Mouse (Mus musculus) layer of hippocampus, adult 2 months (tissue): Measurements from ENCODE around the gene Fan1. TPM values are rescaled to one million over a fixed set of nuclear protein-coding genes. Genes with fewer than 3 reads are reported as not detected.

ENCODE experiments used
- DNase-seq, 2 experiments: peaks; one replicate each; pipeline ENCODE4 v3.0.0; 2022; ENCODE audit warnings: low spot score in 2 of 2
- H3K27ac ChIP-seq: fragments of 200-600 bp; 2 replicates; pipeline ENCODE4 v1.8.1; 2022
- H3K4me3 ChIP-seq: fragments of 200-600 bp; 2 replicates; pipeline ENCODE4 v1.8.1; 2022; ENCODE audit warnings: mild to moderate bottlenecking
- CTCF ChIP-seq: fragments of 200-600 bp; conservative IDR thresholded peaks from 2 replicates; pipeline ENCODE4 v1.8.1; 2022; ENCODE audit warnings: antibody characterized with exemption, mild to moderate bottlenecking, moderate library complexity
- total RNA-seq, 2 experiments: library from RNA; stranded (reverse); gene quantifications; 2 replicates each; pipeline ENCODE4 v1.2.3; 2021

Fan1 gene
- total RNA-seq, 2 experiments from 2014 or later, result 13.3 to 14.0 TPM

DNA sequence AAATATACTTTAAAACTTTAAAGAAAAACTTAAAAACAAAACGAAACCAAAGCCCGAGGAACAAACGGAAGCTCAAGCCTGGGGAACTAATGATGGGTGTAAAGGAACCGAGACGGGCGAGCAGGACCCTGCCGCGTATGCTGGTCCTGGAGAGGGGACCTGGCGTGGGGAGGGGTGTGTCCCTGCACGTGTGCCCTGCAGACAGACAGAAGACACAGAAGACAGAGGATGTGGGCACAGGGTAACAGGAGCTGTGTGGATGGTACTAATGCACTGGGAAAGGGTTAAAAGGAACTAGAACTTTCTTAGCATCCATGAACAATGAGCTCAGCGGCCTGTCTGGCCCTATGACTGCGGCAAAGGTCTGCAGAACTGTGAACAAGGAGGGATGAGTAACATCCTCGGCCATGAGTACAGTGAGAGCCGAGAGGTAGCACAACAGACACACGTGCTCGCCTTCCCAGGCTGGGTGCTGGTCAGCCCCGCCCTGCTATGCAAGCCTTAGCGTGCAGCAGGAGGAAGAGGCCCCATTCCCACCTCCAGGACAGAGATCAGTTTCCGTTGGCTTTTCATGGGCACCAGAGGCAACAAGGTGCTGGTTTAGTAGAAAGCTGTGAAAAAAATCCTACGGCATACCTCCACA is 13.8 kb downstream of the Fan1 start:
- peak overlapping the region; percentile 91 for H3K27ac ChIP-seq
- H3K4me3 ChIP-seq, result no peak overlapping the region; the same call in 1 of the 2 replicates
- DNase-seq, result no peak
- TF ChIP-seq CTCF, result no peak

DNA sequence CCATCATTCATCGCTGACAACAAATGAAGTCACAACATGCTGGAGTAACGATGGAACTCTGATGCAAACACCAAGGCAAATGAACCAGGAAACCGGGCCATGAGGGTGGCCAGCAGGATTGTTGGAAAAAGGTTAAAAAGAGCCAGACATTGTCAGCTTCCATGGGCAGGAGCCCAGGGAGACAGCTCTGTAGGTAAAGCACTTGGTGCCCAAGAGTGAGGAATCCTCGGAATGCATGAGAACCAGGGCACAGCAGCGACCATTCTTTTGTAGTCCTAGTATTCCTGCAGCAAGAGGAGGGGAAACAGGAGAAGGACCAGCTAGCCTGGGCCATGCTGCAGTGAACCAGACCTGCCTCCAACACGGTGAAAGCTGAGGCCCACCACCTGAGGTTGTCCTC is 15.2 kb downstream of the Fan1 start:
- Histone ChIP-seq H3K27ac (peak overlapping the region; percentile 91; the same call in 1 of the 2 replicates), H3K4me3 (no peak overlapping the region)
- TF ChIP-seq CTCF, result no peak
- no peak for DNase-seq

DNA sequence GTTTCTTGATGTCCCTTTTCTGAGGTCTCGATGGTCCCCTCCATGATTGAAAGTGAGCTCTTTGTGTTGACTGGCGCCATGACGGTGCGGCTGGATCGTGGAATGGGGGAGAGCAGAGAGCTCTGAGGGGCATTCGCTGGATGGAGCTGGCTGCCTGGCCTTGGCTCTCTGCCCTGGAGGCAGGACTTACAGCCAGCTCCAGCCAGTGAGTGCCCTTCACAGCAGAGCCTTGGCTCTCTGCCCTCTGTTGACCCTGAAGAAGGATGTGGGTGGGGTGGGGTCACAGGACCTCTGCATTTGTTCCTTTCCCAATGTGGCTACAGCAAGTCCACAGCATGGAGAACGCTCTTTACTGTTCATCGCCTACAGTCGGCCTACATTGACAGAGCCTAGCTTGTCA is 16.5 kb downstream of the Fan1 start:
- H3K4me3 ChIP-seq, result peak overlapping the region; percentile 17; the same call in 1 of the 2 replicates
- H3K27ac ChIP-seq, result peak overlapping the region; percentile 91
- DNase-seq, result peak; percentile 66 to 75
- no peak for TF ChIP-seq CTCF

DNA sequence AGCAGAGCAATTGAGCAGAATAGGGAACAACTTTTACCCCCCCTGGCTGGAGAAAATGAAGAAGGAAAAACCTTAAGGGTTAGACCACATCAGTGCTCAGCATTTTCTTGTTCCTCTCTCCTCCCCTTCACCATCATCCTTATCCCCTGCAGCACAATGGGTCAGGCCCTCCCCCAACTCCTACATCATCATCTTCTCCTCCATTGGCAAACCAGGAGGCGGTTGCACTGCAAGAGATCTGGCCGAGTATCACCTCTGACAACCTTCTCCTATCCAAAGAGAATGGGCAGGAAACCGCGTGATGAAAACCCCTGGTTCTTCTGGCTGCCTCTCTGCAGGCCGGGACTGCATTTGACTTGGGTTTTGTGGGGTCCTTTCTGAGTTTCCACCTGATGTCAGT is 17.2 kb downstream of the Fan1 start:
- Histone ChIP-seq H3K27ac (peak overlapping the region; percentile 91), H3K4me3 (peak overlapping the region; percentile 17; the same call in 1 of the 2 replicates)
- DNase-seq, result no peak
- TF ChIP-seq CTCF, result no peak

DNA sequence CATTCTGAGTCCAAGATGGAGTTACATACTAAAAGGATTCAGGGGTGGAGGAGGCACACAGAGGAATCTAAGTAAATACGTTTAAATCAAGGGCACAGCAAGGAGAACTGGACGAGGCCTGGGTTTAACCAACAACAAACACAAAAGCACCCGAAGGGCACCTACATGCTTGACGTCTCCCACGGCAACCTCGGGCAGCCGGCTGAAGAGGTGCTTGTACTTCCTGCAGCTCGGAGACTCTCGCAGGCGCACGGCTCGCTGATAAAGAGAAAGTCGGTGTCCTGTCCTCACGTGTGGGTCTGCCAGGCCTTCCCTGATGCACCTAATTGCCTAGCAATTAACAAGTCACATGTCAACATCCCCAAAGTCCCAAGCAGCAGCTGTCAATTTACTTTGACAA is 19.7 kb downstream of the Fan1 start:
- no peak for DNase-seq
- no peak overlapping the region for H3K4me3 ChIP-seq
- TF ChIP-seq CTCF, result no peak
- no peak overlapping the region for H3K27ac ChIP-seq

DNA sequence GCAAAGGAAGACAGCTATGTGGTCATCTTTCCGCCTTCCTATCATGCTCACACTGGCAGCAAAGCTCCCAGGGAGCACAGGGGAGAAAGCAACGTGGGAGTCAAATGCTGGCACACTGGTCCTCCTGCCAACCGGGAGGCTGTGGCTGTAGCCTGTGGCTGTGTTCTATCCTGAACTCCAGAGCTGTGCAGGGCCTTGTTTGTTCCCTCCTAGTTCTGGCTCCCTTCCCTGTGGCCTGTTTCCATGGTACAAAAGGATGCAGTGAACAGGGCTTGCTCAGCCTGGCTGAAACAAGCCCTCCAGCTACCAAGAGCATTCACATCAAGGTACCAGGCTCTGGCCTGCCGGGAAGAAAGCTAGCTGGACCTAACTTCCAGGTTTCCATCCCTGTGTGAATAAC is 22.8 kb downstream of the Fan1 start:
- no peak overlapping the region for H3K4me3 ChIP-seq
- peak; percentile 79 to 86 for DNase-seq
- H3K27ac ChIP-seq, result peak overlapping the region; percentile 93
- TF ChIP-seq CTCF, result no peak

DNA sequence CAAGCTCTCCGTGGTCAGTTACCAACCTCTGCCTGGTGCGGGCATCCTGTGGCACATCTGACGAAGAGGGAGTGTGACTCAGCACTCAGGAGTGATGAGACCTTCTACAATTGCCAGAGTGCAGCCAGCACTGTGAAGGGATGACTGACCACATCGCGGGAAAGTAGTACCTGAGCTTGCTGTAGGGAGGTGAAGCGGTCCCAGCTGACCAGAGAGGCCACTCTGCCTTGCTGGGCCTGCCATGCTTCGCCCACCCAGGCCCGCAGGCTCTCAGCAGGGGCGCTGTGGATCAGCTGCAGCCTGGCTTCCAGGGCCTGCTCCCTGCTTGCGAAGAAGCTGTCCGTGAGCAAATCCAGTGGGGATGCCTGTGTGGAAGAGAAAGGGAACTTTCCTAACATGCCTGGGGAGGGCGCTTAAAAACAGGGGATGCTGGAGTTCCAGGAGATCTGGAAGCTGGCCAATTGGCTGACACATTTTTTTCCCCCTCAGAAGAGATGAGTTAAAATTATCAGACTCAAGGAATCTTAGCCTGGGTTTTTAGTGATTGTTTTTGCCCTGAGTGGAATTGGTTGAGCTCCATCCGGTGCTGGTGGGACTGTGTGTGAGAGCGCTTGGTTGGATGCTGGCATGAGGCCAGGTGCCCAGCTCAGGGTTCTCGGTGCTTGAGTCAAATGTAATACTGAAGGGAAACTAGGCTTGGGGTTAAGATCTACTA is 24.6 kb downstream of the Fan1 start:
- Histone ChIP-seq H3K4me3 (no peak overlapping the region), H3K27ac (peak overlapping the region; percentile 93)
- DNase-seq, result peak; percentile 54 to 57
- peak; percentile 64 for TF ChIP-seq CTCF

DNA sequence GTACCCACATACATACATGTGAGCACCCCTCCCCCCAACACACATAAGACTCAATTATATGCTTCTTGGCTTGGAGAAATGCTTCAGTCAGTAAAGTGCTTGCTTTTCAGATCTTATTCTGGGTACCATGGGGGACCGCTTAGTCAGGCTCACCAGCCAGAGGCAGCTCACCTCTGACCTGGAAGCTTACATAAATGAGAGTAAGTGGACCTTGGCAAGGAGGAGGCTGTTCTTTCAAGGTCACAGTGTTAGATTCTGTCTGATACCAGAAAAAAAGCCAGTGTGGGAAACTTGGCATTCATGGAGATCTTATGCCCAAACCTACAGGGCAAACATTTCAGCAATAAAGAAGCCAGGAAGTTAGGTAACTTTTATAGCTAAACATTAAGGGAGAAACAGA is 26.1 kb downstream of the Fan1 start:
- H3K27ac ChIP-seq, result no peak overlapping the region
- DNase-seq, result no peak
- TF ChIP-seq CTCF, result no peak
- H3K4me3 ChIP-seq, result no peak overlapping the region

DNA sequence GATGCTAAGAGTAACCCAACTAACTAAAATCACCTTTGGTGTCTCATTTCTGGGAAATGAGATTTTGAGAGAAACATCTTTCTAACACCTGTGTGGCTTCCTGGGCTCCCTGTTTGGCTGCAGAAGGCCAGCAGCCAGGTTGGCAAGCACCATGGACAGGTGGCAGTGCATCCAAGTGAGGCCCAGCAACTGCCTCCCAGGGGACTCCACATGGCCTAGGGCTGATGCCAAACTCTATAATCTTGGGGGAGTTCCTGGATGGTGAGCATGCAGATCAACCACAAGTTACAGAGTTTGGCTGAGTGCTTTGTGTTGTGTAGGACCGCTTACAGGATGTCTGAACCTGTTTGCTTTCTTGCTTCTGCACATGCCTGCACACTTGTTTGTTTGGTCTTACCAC is 41.2 kb downstream of the Fan1 start:
- H3K4me3 ChIP-seq, result no peak overlapping the region
- no peak overlapping the region for H3K27ac ChIP-seq
- TF ChIP-seq CTCF, result no peak
- no peak for DNase-seq

DNA sequence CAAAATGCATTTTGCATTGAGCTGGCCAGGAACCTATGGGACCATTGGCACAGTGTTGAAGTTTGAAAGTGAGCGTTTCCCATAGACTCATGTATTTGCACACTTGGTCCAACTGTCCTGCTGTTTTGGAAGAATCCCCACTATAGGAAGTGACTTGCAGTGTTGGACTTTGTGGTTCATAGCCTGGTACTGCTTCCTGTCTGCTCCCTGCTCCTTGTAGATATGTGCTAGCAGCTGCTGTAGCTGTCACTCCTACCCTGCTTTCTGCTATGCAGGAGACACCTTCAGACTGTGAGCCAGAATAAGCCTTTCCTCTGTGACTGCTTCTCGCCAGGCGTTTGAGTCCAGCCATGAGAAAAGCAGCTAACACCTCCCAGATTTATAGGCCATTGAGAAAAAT is 42.6 kb downstream of the Fan1 start:
- H3K4me3 ChIP-seq, result no peak overlapping the region
- TF ChIP-seq CTCF, result no peak
- no peak for DNase-seq
- H3K27ac ChIP-seq, result no peak overlapping the region

DNA sequence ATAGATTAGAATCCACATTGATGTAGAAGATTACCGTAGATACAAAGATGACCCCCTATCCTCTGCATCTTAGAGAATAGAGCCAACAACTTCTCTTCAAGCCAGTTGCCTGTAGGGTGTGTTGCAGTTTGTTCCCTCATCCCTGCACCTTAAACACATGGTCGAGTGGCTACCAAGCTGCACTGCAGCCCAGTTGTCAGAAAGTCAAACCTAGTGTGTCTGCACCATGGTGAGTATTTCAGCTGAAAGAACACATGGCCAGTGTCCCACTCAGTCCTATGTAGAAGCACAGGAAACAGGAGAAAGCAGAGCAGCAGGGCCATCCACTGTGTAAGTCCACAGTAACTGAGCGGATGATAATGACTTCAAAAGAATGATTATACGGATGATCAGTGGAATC is 46.4 kb downstream of the Fan1 start:
- Histone ChIP-seq H3K4me3 (no peak overlapping the region), H3K27ac (no peak overlapping the region)
- TF ChIP-seq CTCF, result no peak
- no peak for DNase-seq

DNA sequence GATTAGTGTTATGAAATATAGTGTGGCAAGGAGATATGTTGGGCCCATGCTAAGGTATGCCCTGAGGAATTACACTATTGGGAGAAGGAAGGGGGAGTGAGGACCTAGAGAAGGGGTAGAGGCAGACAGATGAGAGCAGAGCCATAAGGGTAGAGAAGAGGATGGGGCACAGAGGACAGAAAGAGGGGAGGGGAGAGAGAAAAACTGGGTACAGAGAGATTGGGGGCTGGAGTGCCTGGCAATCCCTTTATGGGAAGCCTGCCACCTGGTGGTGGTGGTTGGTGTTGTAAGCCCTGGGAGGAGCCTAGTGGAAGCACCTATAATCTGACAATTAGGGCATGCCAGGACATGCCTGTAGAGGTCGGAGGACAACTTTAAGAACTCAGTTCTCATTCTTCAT is 47.0 kb downstream of the Fan1 start:
- H3K27ac ChIP-seq, result no peak overlapping the region
- TF ChIP-seq CTCF, result peak; percentile 93
- peak; percentile 79 to 93 for DNase-seq
- no peak overlapping the region for H3K4me3 ChIP-seq

DNA sequence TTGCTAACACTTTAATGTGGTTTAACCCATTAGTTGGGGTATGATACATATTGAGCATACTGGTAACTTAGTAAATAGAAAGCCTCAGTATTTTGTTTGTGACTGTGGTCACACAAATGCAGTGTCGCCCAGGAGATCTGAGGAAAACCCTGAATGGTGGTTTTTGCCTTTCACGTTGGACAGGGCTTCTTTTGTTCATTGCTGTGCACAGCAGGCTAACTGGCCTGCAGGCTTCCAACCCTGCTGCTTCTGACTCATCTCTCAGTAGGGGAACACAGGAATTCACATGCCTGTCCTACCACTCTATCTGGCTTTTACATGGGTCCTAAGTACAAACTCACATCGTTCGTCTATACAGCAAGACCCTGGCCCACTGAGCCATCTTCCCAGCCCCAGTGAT is 52.2 kb downstream of the Fan1 start:
- TF ChIP-seq CTCF, result no peak
- no peak for DNase-seq
- Histone ChIP-seq H3K4me3 (no peak overlapping the region), H3K27ac (peak overlapping the region; percentile 67)

DNA sequence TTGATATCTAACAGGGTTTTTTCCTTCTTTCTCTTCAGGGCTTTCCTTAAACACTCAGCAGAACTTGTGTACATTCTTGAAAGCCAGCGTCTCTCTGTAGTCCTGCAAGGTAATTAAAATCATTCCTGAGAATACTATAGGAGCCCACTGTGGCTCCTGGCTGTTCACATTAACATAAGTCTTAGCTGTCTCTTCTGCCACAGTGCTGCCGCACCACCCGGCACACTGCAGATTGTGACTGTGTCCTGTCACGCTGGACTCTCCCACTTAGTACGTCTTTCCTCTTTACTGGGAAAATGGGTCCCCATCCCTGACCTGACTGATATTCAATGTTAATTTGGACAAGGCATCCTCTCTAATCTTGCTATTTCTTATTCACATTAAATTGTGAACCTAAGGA is 52.8 kb downstream of the Fan1 start:
- no peak for TF ChIP-seq CTCF
- Histone ChIP-seq H3K4me3 (no peak overlapping the region), H3K27ac (peak overlapping the region; percentile 36)
- no peak for DNase-seq
